Mouse (Mus musculus): ENCODE measurements around the gene Plp2. TPM values are rescaled to one million over a fixed set of nuclear protein-coding genes. Genes with fewer than 3 reads are reported as not detected.
A peak's percentile ranks its signal among the peaks of the same experiment; 100 is the strongest.
"Not testable (repeated sequence)": the region's sequence is repeated elsewhere in the genome, so short reads cannot be mapped to it uniquely, and the experiment has no call there.

Plp2 gene
- total RNA-seq (2021) = 10 to 100 TPM; 71.5 to 72.6 TPM
- long read RNA-seq, experiment 1, transcript Plp2-201 (5 exons, 1,157 nt) = major isoform, 40 of 44 reads
- long read RNA-seq, experiment 1, partial matches to known transcripts = 0 of 44 reads
- long read RNA-seq, experiment 1, other reads (novel, unspliced or antisense) = 4 of 44 reads
- long read RNA-seq, experiment 2, transcript Plp2-201 (5 exons, 1,157 nt) = major isoform, 20 of 20 reads
- long read RNA-seq, experiment 2, partial matches to known transcripts = 0 of 20 reads
- long read RNA-seq, experiment 2, other reads (novel, unspliced or antisense) = 0 of 20 reads

DNA sequence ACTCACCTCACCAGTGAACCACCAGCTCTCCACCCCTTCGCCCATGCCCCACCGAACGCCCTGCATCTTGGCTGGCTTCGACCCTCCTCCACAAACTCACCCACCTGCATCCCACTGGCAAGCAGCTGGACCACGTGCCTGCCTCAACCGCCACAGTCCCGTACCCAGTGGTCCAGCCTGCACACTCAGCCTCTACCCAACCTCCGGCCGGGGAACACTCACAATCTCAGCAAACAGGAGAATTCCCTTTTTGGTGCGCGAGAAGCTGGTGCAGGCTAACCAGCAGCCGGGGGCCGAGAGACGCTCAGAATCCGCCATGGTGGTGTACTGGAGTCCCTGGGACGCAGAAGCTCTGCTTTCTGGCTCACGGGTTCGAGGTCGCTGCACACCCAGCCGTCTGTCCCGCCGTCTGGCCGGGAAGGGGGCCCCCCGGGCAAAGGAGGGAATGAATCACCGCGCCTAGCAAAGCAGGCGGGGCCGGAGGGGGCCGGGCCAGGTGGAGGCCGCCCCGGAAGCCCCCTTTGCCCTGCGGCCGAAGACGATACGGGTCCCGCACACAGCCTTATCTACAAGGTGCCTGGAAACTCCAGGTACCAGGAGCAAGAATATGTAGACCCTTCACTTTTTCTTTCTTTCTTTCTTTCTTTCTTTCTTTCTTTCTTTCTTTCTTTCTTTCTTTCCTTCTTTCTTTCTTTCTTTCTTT lies at the start of gene Plp2:
TSS of gene Plp2 (minus strand) at position 470 of the 703 bp plus-strand sequence.
- DNase-seq = peak; percentile 73

DNA sequence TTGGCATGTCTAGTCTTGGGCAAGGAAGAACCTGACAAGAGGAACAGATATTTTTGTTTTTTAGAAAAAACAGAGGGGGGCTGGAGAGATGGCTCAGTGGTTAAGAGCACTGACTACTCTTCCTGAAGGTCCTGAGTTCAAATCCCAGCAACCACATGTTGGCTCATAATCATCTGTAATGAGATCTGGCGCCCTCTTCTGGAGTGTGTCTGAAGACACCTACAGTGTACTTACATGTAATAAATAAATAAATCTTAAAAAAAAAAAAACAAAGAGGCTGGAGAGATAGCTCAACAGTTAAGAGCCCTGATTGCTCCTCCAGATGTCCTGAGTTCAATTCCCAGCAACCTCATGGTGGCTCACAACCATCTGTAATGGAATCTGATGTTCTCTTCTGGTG lies 44.9 kb upstream of the Plp2 start:
- DNase-seq = not testable (repeated sequence)

DNA sequence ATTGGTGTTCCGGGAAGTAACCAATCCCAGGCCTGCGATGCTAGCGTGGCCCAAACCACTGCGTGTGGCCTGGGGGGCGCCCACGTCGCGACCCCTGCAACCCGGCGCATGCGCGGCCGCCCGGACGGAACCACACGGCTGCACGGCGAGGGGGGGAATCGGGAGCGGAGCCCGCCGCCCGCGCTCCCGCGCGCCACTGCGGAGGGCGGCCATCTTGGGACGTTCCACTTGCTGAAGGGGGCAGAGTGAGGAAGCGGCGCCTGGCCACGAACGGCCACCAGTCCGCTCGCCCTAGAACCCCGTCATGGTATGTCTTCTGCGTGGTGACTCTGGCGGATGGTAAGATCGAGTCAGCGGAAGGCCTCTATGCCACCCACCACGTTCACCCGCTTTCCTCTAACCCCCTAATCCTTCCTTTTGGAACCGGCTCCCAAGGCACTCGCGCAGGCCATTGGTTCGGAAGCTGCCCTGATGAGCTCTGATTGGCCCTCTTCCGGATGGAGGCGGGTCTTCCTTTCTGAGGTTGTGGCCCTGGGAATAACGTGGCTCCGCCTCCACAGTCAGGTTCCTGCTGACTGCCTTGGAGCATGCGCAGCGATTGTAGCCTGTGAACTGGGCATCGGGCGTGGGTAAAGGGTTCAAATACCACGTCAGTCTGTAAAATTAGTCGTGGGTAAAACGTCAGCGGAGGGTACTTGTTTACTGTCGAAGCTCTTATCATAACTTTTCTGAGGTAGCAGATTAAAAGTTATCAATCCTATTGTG lies 43.1 kb upstream of the Plp2 start, which contains the start of gene Wdr45:
TSS of gene Wdr45 (plus strand) at position 199 of the 765 bp plus-strand sequence.
- peak; percentile 89 for DNase-seq

DNA sequence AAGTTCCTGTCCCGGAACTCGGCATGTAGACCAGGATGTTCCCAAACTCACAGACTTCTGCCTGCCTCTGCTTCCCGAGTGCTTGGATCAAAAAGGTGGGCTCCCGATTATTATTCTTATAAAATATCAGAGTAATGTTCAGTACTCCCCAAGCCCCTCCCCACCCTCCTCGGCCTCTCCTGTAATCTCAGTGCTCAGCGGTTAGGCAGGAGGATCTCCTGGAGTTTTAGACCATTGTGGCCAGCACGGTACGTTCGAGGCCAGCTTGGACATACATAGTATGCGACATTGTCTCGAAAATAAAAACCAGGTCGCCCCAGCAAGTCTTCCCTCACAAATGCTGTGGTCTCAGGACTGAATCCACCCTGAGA lies 42.6 kb upstream of the Plp2 start:
- DNase-seq = not testable (repeated sequence)

DNA sequence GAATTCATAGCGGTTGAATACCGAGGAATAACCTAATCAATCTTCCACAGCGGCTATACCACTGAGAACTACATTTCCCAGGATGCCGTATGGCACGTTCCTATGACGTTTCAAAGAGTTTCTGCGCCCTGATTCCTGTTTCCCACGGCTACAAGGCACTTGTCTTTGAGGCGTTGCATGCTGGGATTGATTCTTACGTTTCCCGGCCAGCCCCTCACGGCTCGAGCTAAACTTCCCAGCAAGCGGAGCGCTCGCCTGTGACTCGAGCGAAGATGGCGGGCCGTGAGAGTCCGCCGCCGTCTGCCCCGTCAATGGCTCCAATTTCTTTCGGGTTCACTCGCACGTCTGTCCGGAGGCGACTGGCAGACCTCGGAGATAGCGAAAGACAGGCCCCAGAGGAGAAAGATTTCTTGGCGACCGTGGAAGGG lies 25.8 kb upstream of the Plp2 start, which contains the start of gene Gpkow:
TSS of gene Gpkow (plus strand) at position 178 of the 428 bp plus-strand sequence.
- peak; percentile 82 for DNase-seq

DNA sequence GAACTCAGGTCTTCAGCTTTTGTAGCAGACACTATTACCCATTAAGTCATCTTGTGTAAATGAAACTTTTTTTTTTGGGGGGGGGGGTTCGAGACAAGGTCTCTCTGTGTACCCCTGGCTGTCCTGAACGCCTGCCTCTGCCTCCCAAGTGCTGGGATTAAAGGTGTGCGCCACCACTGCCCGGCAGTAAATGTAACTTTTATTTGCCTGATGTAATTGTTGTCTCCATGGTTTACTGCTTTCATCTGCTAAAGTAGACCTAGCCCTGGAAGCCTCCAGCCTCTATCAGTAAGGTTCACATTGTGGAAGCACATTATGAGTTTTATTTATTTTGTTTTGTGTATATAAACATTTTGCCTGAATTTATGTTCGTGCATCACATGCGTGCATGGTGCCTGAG lies 25.3 kb upstream of the Plp2 start:
- DNase-seq = no peak

DNA sequence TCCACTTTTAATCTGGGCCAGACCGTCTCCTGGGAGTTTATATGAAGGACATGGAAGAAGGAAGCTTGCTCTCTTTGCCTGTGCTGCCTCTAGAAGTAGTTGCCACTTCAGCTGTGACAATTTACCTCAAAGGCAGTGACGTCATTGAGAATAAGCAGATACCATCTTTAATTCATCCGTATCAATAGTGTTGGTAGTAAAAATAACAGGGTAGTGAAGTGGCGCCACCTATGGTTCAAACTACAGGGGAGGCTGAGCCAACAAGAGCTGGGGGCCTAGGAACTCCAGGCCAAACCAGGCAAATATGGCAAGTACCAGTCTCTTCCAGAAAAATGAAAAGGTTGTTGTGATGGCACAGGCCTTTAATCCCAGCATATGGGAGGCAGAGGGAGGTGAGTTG lies 21.7 kb upstream of the Plp2 start:
- DNase-seq = peak; percentile 45

DNA sequence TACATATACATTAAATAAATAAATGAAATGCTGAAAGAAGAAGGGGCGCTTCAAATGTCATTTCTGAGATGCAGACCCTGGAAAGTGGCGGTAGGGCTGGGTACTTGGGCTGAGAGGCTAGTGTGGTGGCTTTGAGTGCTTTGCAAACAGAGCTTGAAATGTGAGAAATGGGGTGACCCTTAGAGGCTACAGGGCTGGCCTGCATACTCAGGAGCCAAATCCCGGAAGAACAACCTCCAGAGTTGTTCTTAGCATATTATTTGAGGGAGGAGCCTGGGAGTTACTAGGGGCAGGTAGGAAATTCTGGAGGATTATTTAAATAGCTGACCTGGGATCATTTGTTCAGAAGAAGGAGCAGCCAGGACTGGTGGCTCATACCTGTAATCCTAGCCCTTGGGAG lies 19.3 kb upstream of the Plp2 start:
- DNase-seq = no peak

DNA sequence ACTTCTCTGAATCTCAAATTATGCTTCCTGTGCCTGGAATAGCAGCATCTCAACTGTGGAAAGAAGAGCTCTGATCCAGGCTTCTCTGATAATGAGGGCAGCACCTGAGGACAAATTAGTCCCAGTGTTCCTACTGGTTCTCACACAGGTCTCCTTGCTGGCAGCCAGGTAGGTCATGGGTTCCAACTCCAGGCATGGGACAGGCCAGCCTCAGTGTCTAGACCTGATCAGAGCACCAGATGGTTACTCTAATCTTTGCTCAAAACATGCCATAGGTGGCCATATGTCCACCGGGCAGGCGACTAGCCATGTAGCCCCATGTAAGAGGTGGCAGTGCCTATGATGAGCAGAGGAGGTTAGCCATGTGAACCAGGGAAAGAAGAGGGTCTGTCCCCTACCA lies 17.1 kb upstream of the Plp2 start:
- DNase-seq = no peak

DNA sequence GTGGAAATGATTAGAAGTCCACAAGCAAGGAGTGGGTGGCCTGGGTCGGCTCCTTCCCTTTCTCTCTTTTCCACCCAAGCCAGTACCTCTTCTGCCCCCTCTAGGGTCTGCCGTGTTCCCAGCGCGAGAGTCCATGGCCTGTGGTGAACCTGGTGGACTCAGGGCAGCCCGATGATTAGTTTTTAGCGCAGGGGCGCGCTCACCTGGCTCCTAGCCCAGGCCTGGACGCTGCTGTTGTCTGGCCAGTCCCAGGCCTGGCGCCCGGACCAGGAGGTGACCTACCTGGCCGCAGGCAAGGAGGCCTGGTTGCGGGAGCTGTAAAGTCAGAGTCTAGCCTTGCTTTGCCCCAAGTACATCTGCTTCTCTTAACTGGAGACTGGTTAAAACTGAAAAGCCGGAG lies 9.7 kb upstream of the Plp2 start, which contains the start of gene Magix:
TSS of gene Magix (minus strand) at position 388 of the 400 bp plus-strand sequence.
- DNase-seq = peak; percentile 42

DNA sequence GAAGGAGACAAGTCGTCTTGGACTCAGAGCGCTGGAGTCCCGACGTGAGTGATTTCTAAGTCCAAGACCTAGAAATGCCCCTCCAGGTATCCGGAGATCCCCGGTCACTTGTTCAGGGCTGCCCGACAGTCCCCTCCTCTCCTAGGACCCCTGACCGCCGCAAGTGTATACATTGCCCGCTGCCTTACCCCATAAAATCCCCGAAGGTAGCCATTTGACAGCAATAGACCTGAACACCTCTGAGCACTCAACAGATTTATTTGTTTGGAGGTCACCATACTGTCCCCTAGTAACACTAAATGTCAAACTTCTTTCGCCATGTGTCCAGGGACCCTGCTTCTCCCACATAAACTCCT lies 8.8 kb upstream of the Plp2 start:
- no peak for DNase-seq

DNA sequence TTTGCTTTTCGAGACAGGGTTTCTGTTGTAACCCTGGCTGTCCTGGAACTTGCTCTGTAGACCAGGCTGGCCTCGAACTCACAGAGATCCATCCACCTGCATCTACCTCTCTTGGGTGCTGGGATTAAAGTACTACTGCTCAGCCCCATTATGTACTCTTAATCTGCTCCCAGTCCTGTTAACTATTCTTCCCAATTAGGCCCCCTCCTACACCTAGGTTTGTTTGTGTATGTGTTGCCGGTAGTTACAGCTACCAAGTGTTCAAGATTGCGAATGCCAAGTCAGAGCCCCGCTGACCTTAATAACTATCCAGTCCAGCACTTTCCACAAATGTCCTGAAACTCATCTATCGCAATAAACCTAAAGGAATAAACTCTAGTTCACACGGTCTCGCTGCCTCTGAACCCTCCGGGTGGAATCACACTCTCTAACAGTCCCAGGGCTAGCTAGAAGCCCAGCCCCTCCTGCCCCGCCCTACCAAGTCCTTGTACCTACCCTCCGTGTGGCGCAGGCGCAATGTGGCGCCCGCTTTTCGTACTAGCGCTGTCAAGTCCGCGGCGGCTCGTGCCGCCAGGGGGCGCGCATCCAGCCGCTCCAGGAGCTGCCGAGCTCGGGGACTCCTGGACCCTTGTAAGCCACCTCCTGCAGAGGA lies 8.3 kb upstream of the Plp2 start:
- DNase-seq = peak; percentile 92

DNA sequence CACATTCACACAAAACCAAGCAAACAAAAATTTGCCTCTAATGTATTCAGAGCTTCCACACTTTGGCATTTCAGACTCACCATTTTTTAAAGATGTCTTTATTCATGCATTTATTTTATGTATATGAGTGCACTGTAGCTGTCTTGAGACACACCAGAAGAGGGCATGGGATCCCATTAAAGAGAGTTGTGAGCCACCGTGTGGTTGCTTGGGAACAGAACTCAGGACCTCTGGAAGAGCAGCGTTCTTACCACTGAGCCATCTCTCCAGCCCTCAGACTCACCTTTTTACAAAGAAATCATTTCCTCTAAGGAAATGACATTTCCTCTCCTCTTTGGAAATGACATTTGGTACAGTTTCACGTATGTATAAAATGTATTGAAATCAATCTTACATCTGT lies 7.8 kb upstream of the Plp2 start:
- no peak for DNase-seq

DNA sequence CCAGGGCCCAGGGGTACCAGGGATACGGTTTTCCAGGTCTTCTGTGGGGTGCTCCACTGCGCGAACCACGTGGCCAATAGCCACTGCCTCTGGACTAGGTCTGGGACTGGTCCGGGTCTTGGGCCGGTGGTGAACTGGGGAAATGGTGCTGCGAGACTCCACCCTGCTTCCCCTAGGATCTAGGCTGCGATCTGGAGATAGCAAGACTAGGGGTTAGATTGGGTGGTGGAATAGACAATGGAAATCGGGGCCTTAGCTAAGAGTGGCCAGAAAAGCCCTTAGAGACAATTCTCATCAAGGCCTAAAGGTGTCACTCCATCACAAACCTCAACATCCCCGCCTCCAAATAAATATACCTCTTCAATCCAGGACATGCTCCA lies 3.8 kb upstream of the Plp2 start:
- no peak for DNase-seq

DNA sequence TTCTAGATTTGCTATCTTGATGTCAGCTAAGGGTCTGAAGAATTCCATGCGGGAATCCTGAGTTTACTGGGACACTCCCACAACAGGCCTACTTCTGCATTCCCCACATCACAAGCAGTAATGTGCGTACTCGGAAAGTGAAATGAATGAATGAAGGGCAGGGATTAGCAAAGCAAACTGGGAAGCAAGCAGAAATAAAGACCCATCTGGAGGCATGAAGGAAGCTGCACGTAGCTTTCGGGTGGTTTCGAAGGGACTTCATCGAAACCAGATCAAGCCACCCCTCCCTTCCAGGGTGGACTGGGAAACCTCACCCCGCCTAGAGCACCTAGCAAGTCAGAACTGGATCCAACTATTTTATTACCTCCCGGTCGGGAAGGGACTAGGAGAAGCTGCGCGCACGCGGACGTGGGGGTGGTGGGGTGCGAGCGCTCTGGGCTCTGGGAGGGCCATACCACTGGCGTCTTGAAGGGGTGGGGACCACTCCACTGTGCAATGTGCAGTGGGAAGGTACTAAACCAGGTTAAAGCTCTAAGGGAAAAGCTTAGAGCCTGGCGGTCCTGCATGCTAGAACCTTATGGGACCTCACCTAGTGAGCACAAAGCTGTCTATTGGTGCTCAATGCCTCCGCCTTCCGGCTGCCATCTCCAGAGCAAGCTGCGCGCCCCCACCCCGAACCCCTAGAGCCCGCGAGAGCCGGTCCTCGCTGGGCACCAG lies 3.3 kb upstream of the Plp2 start:
- DNase-seq = no peak

DNA sequence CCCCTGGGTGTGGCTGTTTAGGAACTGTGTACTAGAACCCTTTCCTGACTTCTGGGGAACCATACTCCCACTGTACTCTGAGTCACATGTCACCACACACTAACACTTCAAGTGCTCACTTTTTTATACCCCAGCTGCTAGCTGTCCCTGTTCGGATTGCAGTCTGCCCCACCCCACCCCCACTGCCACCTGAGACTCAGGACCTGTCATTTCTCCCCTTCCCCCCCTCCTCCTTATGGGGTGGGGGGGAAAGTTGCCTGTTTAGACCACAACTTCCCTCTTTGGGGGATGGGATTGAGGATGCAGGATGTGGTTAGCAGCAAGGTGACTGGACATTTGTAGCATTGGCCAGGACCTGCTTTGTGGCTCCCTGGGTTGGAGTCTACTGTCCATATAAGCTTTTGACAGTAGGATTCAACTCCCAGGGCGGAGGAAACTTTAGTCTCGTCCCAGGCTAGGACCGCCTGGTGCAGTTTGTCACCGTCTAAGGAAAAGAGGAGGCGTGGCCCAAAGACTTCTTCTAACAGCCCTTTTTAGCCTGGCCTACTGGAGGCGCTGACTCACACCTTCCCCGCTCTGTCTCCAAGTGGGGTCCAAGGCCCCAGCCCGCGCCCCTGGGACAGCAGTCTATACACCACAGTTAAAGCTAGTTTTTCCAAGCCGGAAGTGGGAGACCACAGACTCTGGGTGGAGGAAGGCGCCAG lies 2.5 kb upstream of the Plp2 start:
- peak; percentile 49 for DNase-seq

DNA sequence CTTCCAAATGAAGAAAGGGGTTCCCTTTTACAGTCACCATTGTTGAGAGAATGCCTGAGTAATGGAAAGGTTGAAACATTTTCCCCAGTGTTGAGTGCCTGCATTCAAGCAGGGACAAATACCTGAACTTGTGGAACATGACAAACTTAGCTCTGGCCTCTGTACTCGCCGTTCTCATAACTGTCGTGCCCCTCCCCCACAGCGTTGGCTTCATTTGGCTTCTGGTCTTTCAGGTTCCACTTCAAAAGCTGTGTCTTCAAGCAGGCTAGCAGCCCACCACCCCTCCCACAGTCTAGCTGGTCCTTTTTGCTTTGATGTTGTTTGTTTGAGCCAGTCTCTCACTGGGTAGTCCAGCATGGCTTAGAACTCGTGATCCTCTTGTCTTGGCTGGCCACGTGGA lies 1.5 kb upstream of the Plp2 start:
- no peak for DNase-seq

DNA sequence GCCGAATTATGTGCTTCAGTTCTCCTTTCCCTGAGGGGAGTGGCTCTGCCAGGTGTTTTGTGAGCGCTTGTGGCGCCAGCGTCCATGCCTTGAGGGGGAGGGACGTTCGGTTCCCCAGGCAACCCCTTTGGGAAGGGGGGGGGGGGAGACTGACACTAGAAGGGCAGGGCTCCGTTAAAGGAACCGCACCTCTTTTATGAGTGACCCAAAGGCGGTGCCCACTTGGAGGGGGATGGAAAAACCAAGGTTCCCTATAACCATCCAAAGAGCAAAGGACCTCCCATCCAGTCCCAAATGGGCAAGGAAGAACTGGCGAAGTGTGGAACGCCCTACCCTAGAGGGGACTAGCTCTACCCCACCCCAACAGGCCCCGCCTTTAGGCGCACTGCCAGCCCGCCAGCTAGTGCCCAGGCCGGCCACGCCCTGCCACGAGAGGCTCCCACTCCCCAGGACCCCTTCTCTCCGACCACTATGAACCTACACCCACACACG lies 754 bp downstream of the Plp2 start:
- peak; percentile 80 for DNase-seq

DNA sequence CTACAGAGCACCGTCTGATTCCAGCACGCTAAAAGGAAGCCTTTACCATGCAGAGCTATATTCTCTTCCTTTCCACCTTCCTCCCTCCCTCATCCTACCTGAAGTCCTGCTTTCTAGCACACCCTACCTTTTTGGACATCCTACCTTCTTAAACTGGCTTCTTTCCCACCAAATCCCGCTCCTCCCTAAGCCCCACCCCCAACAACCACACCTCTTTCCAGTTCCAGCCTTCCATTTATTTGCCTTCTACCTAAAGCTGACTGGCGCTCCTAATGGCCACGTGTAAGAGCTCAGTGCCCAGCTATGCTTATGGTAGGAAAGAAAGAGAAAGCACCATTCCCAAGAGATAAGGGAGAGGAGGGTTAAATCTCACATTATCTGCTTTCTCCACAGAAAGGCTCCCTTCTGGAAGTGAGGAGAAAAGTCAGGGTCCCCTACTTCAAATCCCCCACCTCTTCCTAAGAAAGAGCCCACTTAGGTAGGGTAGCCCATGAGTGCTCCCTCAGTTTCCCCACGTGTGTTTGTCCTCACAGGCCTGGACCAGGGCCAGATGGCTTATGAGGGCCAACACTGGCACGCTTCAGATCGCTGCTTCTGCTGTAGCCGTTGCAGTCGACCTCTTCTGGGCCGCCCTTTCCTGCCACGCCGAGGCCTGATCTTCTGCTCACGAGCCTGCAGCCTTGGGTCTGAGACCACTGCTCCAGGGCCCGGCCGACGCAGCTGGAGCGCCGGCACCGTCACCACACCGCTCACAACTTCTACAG lies 5.3 kb downstream of the Plp2 start:
- no peak for DNase-seq

DNA sequence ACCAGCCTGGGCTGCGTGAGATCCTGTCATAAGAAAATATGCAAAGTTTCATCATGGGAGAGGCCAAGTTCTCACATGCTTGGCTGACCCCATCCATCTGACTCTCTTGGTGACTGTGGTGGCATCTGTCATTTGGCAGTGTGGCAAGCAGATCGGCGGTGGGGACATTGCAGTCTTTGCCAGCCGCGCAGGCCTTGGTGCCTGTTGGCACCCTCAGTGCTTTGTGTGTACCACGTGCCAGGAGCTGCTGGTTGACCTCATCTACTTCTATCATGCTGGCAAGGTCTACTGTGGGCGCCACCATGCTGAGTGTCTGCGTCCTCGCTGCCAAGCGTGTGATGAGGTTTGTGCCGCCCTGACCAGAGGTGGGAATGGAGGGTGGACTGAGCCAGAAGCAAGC lies 6.4 kb downstream of the Plp2 start:
- peak; percentile 53 for DNase-seq
